Mouse (Mus musculus) cerebellum, adult 11 months (tissue): ENCODE measurements at regions not wholly inside any gene's neighbourhood (a gene's known extent, or its start where the extent isn't known, plus 50 kb on each side); places are given as distances from the start of the nearest gene placed in this dataset.

Source experiments
- DNase-seq: peaks from one replicate; pipeline ENCODE4 v3.0.0; 2022

- no peak for DNase-seq
These were observed 215.2 kb downstream of the Cryba4 start for GRCm38 (mm10) chr5:112037080-112037479.

DNA sequence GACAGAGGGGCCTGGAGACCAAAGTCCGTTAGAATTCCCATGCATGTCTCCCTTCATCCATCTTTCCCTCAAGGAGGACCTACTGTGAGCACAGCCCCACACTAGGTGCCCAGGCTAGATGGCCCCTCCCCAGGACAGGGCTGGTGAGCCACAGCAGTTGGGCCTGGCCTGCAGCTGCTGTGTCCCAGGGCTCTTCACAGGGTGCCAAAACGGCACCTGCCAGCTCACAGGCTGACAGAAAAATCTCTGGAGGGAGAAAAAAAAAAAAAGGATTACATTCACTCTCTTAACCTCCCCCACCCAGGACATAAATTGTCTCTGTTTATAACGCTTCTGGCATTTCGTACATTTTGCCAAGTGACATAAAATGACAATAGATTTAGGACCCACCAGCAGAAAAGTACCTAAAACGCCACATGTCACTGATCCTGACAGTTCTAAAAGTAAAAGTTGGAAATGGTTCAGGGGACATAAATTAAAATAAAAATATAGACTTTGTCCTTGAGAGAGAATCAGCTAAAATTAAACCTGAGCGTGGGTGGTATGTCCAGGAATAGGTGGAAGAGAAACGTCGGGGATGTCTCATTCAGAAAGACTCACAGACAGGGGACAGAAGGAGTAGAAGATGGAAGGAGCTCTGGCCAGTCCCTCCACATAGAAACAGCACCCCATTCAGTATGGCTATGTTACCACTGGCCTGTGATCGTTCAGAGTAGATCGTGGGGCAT lies 212.5 kb downstream of the Cryba4 start:
- no peak for DNase-seq

GRCm38 (mm10) chr5:112040678-112041077 lies 211.6 kb downstream of the Cryba4 start:
- DNase-seq: no peak

- no peak for DNase-seq
These were observed 211.0 kb downstream of the Cryba4 start for GRCm38 (mm10) chr5:112041285-112041684.

- no peak for DNase-seq
These were observed 210.1 kb downstream of the Cryba4 start for GRCm38 (mm10) chr5:112042236-112042635.

GRCm38 (mm10) chr5:112050046-112050782 lies 202.1 kb downstream of the Cryba4 start:
- DNase-seq: no peak

- no peak for DNase-seq
These were observed 201.4 kb downstream of the Cryba4 start for GRCm38 (mm10) chr5:112050906-112051305.

- DNase-seq: no peak
These were observed 200.5 kb downstream of the Cryba4 start for GRCm38 (mm10) chr5:112051786-112052185.

- DNase-seq: no peak
These were observed 198.6 kb downstream of the Cryba4 start for GRCm38 (mm10) chr5:112053600-112054155.

GRCm38 (mm10) chr5:112055018-112055417 lies 197.3 kb downstream of the Cryba4 start:
- no peak for DNase-seq

GRCm38 (mm10) chr5:112069917-112070316 lies 182.4 kb downstream of the Cryba4 start:
- no peak for DNase-seq

- no peak for DNase-seq
These were observed 179.9 kb downstream of the Cryba4 start for GRCm38 (mm10) chr5:112072456-112072855.

DNA sequence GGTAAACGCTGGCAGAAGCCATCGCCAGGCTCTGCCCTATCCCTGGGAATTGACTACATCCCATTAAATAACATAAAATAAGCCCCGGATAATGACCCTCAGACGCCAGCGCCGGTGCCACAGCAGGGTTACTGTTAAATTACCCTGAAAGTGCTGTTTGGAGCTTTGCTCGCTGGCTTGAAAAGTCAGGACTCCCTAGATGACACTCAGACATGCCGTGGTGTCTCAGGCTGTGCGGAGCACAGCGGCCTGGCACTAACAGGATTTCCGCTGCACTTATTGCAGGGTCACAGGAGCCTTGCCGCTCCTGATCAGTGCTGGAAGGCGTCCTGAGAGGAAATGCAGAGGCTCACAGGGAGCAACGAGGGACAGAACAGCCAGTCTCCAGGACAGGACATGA lies 175.2 kb downstream of the Cryba4 start:
- no peak for DNase-seq

DNA sequence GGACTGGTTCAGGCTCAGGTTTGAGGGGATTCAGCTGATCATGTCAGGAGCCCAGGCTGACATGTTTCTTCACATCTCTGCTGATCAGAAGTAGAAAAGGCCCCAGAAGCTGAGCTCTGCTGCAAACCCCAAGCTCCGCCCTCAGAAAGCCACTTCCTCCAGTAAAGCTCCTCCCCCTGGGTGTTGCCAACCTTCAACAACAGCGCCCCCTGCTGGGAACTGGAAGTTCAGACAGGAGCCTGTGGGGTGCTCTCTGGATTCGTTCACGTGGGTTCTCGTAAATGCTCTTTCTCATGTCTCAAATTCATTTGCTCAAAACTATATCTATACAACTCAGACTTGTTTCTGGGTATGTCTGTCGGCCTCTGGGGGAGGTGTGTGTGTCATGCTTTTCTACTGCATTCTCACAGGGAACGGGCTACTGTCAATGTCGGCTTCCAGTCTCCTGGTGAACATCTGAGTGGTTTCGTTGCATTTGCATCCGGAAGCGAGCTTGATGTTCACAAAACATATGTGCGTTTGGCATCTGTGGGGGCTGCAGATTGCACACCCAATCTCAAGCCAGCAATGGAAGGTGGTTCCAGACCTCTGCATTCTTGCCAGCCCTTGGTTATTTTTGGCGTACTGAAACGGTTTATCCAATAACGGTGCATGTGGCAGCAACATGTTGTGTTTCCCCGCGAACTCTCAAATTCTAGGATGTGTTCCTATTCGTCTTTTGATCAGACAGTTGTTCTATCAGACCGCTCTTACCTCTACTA lies 174.3 kb downstream of the Cryba4 start:
- DNase-seq: no peak

DNA sequence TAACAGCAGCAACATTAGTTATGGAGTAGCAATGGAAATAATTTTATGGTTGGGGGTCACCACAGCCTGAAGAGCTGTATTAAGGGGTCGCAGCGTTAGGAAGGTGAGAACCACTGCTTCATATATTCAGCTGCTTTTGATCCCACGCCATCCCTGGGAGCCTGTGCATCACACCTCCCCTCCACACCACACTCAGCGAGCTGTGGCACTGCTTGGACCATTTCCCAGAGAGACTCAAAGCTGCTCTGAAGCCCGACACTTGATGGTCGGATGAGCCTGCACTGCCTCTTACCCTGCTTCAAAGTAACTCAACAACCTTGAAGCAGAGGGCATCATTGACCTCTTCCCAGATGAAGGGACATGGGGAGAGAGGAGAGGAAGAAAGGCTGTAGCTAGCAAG lies 171.3 kb downstream of the Cryba4 start:
- no peak for DNase-seq

GRCm38 (mm10) chr5:112091867-112092535 lies 160.3 kb downstream of the Cryba4 start:
- DNase-seq: peak; percentile 32

DNA sequence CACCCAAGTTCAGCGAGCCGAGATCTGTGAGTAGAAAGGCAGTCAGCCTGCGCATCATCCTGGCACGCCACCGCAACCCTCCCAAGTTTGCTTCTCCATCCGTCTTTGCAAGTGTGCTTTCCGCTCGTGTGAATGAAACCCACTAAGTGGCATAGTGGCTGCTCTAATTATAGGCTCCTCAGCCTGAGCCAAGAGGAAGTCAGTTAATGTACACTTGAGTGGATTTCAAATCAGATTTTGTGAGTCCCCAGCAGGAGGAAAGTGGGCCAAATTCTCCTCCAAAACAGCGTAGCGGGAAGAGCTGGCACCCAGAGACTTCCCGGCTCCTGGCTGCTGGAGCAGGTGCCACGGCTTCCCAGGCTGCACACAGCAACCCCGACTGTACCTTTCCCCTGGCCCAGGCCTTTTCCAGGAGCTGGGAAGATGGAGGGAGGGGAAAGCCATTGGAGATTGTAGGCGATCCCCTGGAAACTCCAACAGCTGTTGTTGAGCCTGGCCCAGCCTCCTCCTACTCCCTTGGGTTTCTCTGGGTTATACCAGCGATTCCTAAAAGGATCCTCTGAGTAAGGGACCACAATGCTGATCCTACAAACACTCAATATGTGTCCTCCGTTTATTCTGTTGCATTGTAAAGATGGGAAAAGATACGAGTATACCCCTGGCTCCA lies 158.3 kb downstream of the Cryba4 start:
- DNase-seq: peak; percentile 22

DNA sequence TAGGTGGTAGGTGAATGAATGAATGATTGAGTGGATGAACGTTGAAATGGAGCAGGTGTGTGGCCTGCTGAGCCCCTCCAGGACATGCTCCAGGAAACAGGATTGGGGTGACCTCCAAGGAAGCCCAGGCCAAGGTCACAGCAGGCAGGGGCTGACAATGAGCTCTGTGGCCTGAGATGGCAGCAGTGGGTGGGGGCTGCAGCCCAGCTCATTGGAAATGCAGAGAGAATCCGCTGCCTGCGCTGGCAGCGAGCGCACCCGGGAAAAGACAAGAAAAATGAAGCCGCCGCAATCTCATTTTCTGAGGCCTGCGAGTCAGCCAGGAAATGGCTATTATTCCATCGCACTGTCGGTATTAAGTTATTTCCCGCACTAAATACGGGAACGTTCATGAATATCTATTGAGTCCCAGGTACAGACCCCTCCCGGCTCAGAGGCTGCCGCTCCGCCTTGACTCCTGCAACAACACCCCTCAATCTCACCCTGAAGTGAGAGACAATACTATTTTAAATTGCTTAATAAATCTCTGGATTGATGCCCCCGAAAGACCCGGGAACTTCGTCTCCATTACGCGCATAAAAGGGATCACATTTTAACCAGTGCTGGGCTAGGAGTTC lies 153.7 kb downstream of the Cryba4 start:
- DNase-seq: no peak

- DNase-seq: no peak
These were observed 150.4 kb downstream of the Cryba4 start for GRCm38 (mm10) chr5:112101739-112102590.

DNA sequence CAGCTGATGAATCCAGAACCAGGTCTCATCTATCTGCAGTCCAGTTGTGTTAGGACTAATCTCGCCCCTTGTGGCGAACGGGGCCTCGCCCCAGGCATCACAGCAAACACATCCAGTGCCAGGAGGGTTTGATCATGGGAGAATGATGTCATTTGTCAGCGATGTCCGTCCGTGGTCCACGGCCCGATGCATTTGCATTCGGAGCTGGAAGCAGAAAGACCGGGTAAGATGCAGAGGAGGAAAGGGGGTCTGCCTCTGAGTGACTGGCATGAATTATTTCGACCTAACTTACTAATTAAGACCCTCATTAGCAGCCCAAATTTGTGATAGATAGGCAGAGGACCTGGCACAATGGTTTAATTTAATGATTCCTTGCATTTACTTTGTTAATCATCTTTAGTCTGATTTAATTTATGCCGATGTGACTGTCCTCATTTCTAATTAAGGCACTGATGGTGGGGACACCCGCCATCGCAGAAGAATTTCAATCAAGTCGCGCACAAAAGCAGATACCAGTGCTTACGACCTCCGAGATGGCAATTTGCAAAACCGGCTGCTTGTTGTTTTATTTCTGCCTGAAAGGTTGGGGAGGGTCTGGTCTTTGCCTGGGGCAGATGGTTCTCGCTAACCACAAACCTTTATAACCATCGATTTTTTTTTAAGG lies 141.9 kb downstream of the Cryba4 start:
- no peak for DNase-seq
